Mouse (Mus musculus): Measurements from ENCODE around the gene S100a11.

GRCm38 (mm10) chr3:93549986-93550385, 29.7 kb downstream of the S100a11 start:
- TF ChIP-seq POLR2A (IDR thresholded peaks at IDR 0.05; ENCODE audit: borderline replicate concordance, insufficient read depth, low read length) (no peak), CTCF (IDR thresholded peaks at IDR 0.05; ENCODE audit: borderline replicate concordance, insufficient read depth, low read depth, low read length) (no peak)
